Mouse (Mus musculus) left cerebral cortex, postnatal 4 days (tissue): ENCODE measurements at regions not wholly inside any gene's neighbourhood (a gene's known extent, or its start where the extent isn't known, plus 50 kb on each side); places are given as distances from the start of the nearest gene placed in this dataset.

Experiments used
- DNase-seq: peaks from one replicate; pipeline ENCODE4 v3.0.0-alpha.2; 2022
- intact Hi-C: fragments of 180-260 bp; cut with DNase I; formaldehyde crosslinking; loops from one replicate; pipeline ENCODE4 v1.15.1; 2025

- intact Hi-C loops = no loop called here
- no peak for DNase-seq
These were observed 257.0 kb upstream of the Rnaseh2b start for GRCm38 (mm10) chr14:62035416-62035815.

GRCm38 (mm10) chr14:62037514-62037913, 254.9 kb upstream of the Rnaseh2b start:
- intact Hi-C loops = no loop called here
- no peak for DNase-seq

- DNase-seq = no peak
- intact Hi-C loops = no loop called here
These were observed 254.5 kb upstream of the Rnaseh2b start for GRCm38 (mm10) chr14:62037917-62038316.

GRCm38 (mm10) chr14:62042305-62043116, 249.9 kb upstream of the Rnaseh2b start:
- intact Hi-C loops = loop anchor here (10.0 kb wide), 1 partner anchor 358 kb away; no protein-coding TSS in a partner anchor
- peak; percentile 67 for DNase-seq

- intact Hi-C loops = loop anchor here (10.0 kb wide), 1 partner anchor 358 kb away; no protein-coding TSS in a partner anchor
- DNase-seq = no peak
These were observed 249.3 kb upstream of the Rnaseh2b start for GRCm38 (mm10) chr14:62043117-62043422.

GRCm38 (mm10) chr14:62050941-62051340, 241.4 kb upstream of the Rnaseh2b start:
- no peak for DNase-seq
- intact Hi-C loops = no loop called here

- intact Hi-C loops = no loop called here
- no peak for DNase-seq
These were observed 240.5 kb upstream of the Rnaseh2b start for GRCm38 (mm10) chr14:62051923-62052322.

- DNase-seq = no peak
- intact Hi-C loops = no loop called here
These were observed 239.4 kb upstream of the Rnaseh2b start for GRCm38 (mm10) chr14:62053004-62053403.

- intact Hi-C loops = no loop called here
- no peak for DNase-seq
These were observed 235.3 kb upstream of the Rnaseh2b start for GRCm38 (mm10) chr14:62057096-62057495.

GRCm38 (mm10) chr14:62058100-62058499, 234.3 kb upstream of the Rnaseh2b start:
- no peak for DNase-seq
- intact Hi-C loops = no loop called here

GRCm38 (mm10) chr14:62071140-62071539, 221.2 kb upstream of the Rnaseh2b start:
- DNase-seq = no peak
- intact Hi-C loops = no loop called here

- intact Hi-C loops = no loop called here
- no peak for DNase-seq
These were observed 208.3 kb upstream of the Rnaseh2b start for GRCm38 (mm10) chr14:62084047-62084446.

- intact Hi-C loops = no loop called here
- no peak for DNase-seq
These were observed 204.2 kb upstream of the Rnaseh2b start for GRCm38 (mm10) chr14:62088174-62088573.

GRCm38 (mm10) chr14:62117532-62117931, 174.9 kb upstream of the Rnaseh2b start:
- intact Hi-C loops = no loop called here
- DNase-seq = no peak

- intact Hi-C loops = no loop called here
- peak; percentile 4 for DNase-seq
These were observed 173.8 kb upstream of the Rnaseh2b start for GRCm38 (mm10) chr14:62118542-62118953.

GRCm38 (mm10) chr14:62128918-62129317, 163.5 kb upstream of the Rnaseh2b start:
- intact Hi-C loops = no loop called here
- no peak for DNase-seq

GRCm38 (mm10) chr14:62132353-62132816, 160.0 kb upstream of the Rnaseh2b start:
- no peak for DNase-seq
- intact Hi-C loops = no loop called here

GRCm38 (mm10) chr14:62137981-62138380, 154.4 kb upstream of the Rnaseh2b start:
- no peak for DNase-seq
- intact Hi-C loops = no loop called here

GRCm38 (mm10) chr14:62144385-62145030, 147.9 kb upstream of the Rnaseh2b start:
- intact Hi-C loops = no loop called here
- no peak for DNase-seq

GRCm38 (mm10) chr14:62157038-62157716, 135.2 kb upstream of the Rnaseh2b start:
- intact Hi-C loops = no loop called here
- DNase-seq = no peak

- DNase-seq = no peak
- intact Hi-C loops = no loop called here
These were observed 132.7 kb upstream of the Rnaseh2b start for GRCm38 (mm10) chr14:62159690-62160089.
